Mouse (Mus musculus): ENCODE data around the gene Sntg2.

DNA sequence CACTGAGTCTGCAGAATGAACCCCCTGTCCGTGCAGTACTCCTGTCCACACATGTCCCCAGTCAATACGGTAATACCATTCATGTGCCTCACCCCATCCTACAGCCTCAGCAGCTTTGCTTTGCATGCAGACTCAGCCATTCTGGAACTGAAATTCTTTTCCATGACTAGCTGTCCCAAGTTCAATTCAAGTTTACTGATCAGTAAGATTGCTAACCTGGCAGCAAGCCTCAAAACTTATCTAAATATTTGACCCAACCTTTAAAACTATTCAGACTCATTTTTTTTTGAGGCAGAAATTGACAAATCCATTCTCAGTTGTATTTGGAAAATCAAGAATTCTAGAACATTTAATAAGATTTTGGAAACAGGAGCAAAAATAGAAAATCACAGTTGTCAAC is 38.7 kb downstream of the Sntg2 start:
- no peak for TF ChIP-seq CTCF (IDR thresholded peaks at IDR 0.05; ENCODE audit: control insufficient read depth, insufficient read depth, insufficient replicate concordance, low read depth, low read length)
- TF ChIP-seq POLR2A (IDR thresholded peaks at IDR 0.05; ENCODE audit: control insufficient read depth, low read depth, low read length) = no peak
